Mouse (Mus musculus) gonadal fat pad, adult 2 months (tissue): Measurements from ENCODE around the gene Rai1. TPM values are rescaled to one million over a fixed set of nuclear protein-coding genes. Genes with fewer than 3 reads are reported as not detected.

ENCODE experiments used
- DNase-seq: peaks from one replicate; pipeline ENCODE4 v3.0.0-alpha.2; 2012; ENCODE audit warnings: low read depth
- polyA plus RNA-seq: library from polyadenylated mRNA; depleted of rRNA; stranded (reverse); fragments of >200 nt; gene quantifications from 2 replicates; pipeline ENCODE4 v1.2.3, GENCODE M21; 2012

The Rai1 gene
- polyA plus RNA-seq, 1 experiment, result 24.1 TPM

DNA sequence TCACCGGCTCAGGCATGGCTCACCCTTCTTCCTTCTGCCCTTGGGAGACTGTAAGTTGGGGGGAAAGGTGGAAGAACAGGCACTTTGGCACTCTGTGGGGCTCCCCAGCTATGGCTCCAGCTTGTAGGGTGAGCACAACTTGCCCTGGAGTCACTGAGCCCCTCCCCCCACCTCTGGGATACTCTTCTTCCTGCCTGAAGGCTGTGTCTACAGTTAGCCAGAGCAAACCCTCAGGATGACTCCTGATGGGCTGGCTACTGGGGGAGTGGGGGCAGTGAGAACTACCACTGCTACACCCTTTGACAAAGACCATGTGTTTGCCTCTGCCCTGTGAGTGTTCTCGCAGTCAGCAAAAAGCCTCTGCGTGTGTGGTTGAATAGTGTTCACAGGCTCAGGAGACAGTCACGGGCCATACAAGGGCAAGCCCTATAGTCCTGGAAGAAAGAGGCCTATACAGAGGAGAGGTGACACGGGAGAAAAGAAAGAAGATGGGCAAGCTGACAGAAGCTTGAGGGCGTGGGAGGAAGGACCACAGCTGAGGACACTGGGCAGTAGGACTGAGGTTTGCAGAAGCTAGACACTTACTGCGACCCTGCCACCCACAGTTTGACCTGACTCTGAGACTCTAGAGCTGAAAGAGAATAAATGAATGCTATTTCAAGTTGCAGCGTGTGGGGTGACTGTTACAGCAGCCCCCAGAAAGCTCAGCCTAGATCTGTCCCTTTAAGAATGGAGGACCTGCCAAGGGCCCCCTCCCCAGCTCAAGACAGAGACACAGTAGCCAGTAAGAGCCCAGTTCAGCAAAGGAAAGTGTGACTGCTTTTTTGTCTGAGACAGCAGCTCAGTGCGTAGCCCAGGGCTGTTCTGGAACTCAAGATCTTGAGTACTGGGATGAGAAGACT is 9.7 kb upstream of the Rai1 start:
- DNase-seq, result no peak

- DNase-seq, result no peak
These were observed 5.1 kb upstream of the Rai1 start for GRCm38 (mm10) chr11:60099555-60100186.

- no peak for DNase-seq
These were observed 3.8 kb upstream of the Rai1 start for GRCm38 (mm10) chr11:60100827-60101555.

- DNase-seq, result no peak
These were observed 2.8 kb upstream of the Rai1 start for GRCm38 (mm10) chr11:60101986-60102385.

DNA sequence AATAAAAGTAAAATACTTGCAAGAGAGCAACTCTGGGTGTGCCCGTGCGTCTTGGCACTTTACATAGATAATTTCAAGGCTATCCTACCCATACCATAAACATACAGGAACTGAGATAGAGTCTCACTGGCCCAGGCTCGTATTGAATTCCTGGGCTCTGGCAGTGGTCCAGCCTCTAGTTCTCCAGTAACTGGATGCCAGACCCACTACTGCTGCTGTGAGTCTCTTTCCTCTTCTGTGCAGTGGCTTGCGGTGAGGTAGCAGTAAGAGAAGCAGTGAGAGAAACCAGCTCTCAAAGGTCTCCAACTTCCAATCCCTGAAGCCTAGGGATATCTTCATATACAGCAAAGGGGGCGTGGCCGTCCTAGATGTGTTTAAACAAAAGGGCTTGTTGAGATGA is 2.1 kb upstream of the Rai1 start:
- DNase-seq, result no peak

DNA sequence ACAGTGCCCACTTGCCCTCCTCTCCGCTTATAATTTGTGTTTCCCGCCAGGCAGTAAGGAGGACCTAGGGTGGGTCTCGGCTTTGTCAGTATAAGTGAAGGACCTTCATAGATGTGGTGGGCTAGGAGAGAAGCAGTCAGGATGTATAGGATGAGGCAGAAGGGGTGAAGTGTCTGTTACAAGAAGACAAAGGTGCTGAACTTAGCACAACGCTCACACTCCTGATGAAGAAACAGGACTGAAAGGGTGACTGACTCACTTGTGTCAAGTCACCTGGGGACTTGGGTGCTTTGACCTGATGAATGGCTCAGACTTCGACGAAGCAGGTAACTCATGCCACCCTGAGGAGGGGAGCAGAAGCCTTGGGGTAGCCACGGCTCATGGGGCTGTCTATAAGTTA is 1.2 kb upstream of the Rai1 start:
- no peak for DNase-seq

- DNase-seq, result no peak
These were observed 1.1 kb downstream of the Rai1 start for GRCm38 (mm10) chr11:60105593-60106542.

DNA sequence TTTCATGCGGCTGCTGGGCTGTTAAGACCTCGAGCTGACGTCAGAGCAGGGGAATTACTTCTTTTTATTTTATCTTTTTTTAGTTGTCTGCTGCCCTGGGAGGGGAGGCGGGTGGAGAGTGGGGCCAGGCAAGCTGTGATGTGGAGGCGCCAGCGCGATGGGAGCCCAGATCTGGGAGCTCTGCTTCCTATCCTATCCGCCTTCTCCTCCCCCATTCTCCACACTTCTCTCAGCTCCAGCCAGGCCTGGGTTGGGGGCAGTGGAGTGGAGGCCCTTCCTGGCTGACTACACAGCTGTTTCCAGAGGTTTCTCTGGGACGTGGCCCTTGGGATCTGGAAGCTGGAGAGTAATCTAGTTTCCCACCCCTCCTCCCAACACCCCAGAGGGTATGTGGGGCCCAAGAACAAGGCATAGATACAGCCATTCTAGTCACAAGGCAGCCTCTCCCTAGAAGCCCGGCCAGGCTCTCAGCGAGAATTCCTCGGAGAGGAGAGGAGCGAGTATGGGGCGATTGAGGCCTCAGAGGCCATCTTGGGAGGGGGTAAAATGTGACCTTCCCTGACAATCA is 1.8 kb downstream of the Rai1 start:
- DNase-seq, result no peak

DNA sequence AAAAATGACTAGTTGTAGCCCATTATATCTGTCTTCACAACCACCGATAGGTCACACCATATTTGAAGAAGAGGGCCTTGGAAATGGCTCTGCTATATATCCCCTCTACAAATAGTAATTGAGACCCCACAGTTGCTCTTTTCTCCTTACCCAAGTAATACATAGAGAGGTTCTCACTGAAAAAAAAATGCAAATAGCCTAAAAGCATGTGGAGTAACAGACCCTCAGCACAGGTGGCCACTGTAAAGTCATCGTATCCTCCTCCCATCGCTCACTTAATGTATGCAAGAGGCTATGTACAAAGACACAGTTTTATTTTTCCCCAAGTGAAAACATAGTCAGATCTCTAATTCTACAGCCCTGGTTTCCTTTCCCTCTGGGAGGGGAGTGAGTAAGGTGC is 2.6 kb downstream of the Rai1 start:
- no peak for DNase-seq

- DNase-seq, result no peak
These were observed 3.9 kb downstream of the Rai1 start for GRCm38 (mm10) chr11:60108631-60109172.

GRCm38 (mm10) chr11:60110386-60110785 is 5.6 kb downstream of the Rai1 start:
- no peak for DNase-seq

- DNase-seq, result no peak
These were observed 6.8 kb downstream of the Rai1 start for GRCm38 (mm10) chr11:60111576-60111975.

DNA sequence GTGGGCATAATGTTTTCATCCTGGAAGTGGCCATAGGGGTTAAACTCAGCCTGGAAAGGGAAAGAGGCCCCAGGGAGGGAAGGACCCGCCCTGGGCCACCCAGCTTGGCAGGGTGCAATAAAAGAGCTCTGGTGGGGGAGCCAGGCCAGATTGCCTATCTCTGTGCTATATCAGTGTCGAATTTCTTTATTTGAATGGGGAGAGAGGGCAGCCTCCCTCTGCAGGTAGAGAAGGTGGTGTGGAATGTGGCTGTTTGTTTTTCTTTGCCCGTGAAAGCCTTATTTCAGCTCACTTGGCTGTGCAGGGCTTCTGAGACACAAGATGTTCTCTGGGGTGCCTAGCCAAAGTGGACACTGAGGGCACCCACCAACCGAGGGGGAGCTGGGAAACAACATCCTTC is 8.8 kb downstream of the Rai1 start:
- no peak for DNase-seq

DNA sequence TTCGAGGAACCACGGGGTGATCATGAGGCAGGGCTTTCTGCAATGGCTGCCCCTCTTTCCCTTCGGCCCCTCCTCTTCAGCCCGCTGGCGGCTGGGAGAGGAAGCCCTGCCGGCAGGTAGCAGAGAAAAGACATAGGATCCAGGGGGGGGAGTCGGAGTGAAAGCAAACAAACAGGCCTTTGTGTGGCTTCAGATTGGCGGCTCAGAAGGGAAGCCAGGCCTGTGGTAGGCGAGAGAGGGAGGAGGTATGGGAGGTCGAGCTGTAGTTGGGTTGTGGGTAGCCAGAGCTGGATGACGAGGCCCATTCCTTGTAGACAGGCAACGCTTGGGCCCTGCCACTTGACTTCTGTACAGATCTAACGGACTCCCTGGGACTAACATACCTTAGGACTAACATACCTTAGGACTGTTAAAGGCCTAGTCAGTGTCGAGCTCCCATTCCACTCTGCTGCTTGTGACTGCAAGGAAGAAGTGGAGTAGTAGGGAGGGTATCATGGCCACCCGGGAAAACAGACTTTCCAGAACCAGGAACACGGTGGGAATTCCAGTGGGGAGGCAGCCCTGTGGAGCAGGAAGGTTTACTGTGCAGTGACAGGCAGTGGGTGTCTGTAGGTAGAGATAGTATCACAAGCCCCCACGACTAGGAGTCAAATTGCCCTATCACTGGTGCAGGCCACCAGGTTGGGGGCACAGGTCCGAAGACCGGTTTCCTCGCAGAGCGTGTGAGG is 9.6 kb downstream of the Rai1 start:
- DNase-seq, result no peak

DNA sequence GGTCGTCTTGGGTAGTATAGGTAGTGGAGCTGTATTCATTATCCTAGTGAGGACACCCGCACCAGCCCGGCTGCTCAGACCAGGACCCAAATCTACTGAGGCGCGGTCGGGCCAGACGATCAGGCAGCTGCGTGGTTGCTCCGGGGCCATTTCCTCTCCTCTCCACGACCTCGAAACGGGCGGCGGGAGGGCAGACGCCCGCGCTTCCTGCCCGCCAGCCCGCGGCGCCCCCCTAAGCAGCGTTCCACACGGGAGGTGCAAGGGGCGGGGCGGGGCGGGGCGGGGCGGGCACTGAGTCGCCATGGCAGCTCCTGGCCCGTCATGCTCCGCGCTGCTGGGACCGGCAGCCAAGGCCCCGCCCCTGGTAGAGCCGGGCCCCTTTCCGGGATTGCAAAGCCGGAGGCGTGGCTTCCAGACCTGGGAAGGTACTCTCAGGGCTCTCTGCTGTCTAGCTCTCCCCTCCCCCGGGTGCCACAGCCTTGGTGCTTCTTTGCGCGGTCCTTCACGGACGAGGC is 10.3 kb downstream of the Rai1 start:
- DNase-seq, result no peak

DNA sequence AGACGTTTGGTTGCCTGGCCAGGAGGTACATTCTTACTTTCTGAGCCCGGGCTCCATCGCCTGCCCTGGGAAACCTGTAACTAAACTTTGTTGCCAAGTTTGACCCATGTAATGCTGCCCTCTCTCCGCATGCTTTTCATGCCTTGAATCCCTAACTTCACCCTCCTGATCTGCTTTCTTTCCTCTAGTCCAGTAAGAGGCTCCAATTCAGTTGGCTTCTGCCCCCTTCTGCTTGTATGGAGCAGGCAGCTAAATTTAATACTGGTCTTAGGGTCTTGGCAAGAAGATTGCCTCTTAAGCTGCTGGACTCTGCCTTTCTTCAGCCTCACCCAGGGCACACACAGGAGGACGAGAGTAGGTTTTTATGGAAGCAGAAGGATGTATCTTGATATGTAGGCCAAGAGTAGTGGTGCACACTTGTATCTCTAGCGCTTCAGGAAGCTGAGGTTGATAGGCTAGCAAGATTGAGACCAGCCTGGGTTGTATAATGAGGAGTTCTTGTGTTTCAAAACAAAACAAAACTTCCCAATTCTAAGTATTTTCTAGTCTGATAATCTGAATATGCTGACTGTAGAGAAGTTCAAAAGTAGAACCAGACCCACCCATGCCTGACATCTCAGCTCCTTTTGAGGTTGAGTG is 10.9 kb downstream of the Rai1 start:
- no peak for DNase-seq

DNA sequence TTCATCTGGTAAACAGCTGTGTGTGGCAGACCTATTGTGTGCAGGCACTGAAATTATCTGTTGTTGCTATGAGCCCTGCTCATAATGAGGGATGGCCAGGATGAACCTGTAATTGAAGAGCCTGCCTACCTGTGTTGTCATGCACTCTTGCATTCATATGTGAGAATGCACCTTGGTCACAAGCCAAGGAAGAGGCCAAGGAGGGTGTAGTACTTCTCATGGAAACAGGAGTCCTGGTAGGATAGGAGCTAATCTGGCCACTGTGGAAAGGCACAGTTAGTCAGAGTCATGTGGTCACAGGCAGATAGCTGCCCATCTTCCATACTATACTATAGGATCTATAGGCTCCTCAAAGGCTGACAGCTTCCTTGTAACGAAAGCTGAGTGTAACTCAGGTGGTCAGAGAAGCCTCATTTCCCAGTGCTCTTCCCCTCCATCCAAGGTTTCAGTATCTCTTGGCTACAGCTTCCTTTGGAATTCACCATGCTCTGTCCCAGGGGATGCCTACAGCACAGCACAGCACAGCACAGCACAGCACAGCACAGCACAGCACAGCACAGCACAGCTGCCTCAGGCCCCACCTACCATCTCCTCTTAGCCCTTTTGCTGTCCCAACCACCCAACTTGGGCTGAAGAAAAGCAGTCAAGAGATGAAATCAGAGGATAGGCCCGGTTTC is 15.9 kb downstream of the Rai1 start:
- DNase-seq, result no peak

GRCm38 (mm10) chr11:60122611-60123010 is 17.8 kb downstream of the Rai1 start:
- no peak for DNase-seq

- no peak for DNase-seq
These were observed 22.2 kb downstream of the Rai1 start for GRCm38 (mm10) chr11:60127048-60127447.
